Mouse (Mus musculus) v-Abl transformed pro-B cells (cell line): ENCODE measurements around the gene Mtrex.

Experiments used
- in situ Hi-C, 2 experiments: fragments of 400-800 bp; cut with MboI; formaldehyde crosslinking; loops; one replicate each; pipeline ENCODE4 v1.15.1; 2025; ENCODE audit not compliant: unreplicated experiment in 2 of 2

Gene Mtrex

DNA sequence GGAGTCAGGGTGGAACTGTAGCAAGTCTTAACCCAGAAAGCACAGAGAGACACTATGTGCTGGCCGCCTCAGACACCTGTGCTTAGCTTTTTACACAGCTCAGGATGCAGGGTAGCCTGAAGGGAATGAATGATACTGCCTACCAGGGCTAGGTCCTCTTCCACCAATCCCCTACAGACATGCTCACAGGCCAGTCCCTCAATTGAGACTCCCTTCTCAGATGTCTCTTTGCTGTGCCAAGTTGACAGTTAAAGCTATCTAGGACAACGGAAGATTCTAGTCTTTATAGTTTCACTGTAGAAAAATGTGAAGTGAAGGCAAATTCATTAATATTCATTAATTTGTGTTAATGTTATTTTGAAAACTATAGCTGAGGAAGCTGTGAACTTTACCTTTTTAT, 90.2 kb downstream of the Mtrex start:
- in situ Hi-C loops = no loop called here

DNA sequence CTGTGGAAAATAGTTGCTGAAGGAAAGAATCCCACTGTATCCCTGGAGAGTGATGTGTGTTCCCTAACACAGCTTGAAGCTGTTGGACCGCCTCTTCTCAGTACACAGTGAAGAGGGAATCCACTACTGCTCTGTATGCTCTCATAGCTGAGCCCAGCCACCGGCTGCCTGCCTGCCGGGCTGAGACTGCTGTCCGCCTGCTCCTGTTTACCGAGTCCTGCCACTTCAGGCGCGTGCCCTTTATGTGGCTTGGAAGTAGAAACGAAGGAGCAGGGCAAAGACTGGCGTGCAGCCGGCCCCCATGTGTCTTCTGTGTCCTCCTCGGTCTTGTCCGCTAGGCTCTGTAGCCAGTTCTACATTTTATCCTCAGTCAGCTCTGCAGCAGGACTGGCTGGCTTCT, 92.1 kb downstream of the Mtrex start:
- in situ Hi-C loops = no loop called here

- in situ Hi-C loops = no loop called here
Observed at GRCm38 (mm10) chr13:112833895-112834263, 93.3 kb downstream of the Mtrex start.

DNA sequence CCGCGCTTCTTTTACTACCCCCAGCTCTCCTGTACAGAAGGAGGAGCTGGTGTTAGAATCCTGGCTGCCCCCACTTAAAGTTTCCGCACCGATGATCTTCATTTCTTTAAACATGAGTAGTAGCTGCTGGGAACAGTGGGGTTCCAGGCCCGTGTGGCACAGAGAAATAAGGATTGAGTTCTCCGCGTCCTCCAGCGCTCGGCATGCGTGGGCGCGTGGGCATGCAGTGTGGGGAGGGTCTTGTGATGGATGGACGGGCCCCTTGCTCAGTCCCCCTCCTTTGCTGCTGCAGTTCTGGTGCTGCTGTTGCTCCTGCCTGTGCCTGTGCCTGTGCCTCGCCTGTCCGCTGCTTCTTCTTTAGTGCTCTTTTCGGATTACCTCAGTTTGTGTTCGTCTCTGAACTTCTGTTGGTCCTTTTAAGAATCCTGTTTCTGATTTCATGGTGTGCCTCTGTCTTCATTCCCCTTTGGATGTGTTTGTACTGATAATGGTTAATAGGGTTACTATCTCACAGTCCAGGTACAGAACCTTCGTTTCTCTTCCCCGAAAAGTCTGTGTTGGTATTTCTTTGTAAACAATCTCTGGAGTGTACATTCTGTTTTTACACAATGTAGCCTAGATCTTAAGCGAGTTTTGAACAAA, 93.8 kb downstream of the Mtrex start:
- in situ Hi-C loops = no loop called here

DNA sequence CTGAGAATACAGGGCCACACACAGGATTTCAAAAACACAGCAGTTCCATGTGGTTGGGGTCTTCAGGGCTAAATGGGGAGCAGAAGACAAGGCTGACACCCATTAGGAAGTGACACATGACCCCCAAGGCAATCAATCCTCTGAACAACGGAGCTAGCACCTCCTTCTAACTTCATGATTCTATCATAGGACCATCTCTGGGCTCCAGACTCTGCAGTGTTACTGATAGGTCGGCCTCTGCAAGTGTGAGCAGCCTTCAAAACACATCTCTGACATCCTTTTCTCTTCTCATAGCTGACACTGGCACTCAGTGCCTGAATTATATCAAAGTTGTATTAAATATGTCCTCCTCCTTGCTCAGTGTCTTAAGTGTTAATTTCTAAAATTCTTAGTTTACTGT, 94.6 kb downstream of the Mtrex start:
- in situ Hi-C loops = no loop called here

DNA sequence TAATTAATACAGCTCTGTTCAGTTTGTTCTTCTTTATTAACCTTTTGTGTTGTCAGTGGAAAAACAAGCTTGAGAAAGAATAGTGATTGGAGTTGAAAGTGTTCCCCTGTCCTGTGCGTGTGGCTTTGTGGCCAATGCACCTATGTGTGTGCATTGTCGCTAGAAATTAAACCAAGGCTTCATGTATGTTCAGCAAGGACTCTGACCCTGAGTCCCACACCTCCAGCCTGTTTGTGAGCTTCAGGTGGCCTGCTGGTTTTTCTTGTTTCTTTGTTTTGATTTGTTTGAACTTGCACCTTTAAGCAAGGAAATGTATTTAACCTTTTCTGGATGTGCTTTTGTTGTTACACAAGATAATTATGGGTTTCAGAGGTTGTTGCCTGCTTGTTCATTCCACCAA, 97.6 kb downstream of the Mtrex start:
- in situ Hi-C loops = no loop called here

GRCm38 (mm10) chr13:112825479-112825878, 101.7 kb downstream of the Mtrex start:
- in situ Hi-C loops = no loop called here

DNA sequence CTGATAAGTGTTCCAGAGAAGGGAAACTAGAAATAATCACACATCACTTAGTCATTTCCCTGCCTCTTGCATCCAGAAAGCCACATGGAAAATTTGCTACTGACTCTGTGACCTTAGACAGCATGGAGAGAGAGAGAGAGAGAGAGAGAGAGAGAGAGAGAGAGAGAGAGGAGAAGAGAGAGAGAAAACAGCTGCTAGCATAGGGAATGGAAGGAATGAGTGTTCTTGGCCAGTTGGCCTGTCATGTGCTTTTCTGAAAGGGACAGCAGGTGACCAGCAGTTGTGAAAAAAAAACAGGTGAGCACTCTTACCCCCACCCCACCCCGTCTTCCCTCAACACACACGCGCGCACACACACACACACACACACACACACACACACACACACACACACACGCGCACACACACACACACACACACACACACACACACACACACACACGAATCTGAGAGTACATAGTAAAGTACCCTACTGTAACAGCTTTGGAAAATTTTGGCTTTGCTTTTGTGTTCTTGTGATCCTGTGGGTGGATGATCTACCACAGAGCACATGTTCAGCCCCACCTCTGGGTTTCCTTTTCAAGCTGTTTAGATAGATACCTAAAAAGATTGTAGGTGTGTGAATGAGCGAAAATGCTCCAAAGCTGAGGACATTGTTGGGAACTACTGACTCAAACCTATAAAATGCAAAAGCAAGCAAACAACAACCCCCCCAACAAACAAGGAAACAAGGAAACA, 103.1 kb downstream of the Mtrex start:
- in situ Hi-C loops = no loop called here

GRCm38 (mm10) chr13:112823236-112823910, 103.8 kb downstream of the Mtrex start:
- in situ Hi-C loops = no loop called here

DNA sequence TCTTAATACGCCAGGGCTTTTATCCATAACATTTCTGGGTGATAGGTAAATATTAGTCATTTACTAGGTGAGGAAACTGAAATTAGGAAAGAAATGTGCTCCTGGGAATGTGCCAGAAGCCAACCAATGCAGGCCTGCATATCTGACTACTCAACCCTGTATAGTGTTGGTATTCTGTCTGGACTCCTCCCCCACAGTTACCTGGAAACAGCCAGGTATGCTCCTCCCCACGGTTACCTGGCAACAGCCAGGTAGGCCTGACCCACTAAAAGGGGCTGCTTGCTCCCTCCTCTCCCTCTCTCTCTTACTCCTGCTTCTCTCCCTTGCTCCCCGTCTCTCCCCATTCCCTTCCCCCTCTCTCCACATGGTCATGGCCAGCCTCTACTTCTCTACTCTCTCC, 104.8 kb downstream of the Mtrex start:
- in situ Hi-C loops = no loop called here

DNA sequence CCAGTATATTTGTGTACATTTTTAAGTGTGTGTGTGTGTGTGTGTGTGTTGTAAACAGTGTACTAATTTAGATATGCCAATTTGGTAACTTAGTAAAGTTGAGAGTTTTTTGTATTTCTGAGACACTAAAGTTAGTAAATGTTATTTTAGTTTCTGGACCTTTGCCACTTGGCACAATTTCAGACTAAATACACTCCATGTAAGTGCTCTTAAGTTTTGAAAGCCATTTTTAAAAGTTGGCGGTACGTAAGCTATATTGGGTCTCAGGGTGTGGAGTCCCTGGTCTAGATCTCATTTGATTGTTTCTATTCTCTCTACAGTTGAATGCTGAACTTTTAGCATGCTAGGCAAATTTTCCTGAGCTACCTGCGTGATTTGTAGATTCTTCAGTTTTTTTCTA, 109.1 kb downstream of the Mtrex start:
- in situ Hi-C loops = no loop called here
